Mouse (Mus musculus) CD4-positive helper T cell, adult 2 months (primary cell): ENCODE data around the gene Fhad1.
A peak's percentile ranks its signal among the peaks of the same experiment; 100 is the strongest.

Experiments
- DNase-seq: peaks from one replicate; pipeline ENCODE4 v3.0.0-alpha.2; 2012; ENCODE audit warnings: low read depth, missing footprints, low spot score

Fhad1 gene

GRCm38 (mm10) chr4:141978582-141978981 is 36.3 kb downstream of the Fhad1 start:
- DNase-seq, result no peak

GRCm38 (mm10) chr4:141977346-141977745 is 37.5 kb downstream of the Fhad1 start:
- no peak for DNase-seq

GRCm38 (mm10) chr4:141976163-141976562 is 38.7 kb downstream of the Fhad1 start:
- no peak for DNase-seq

- DNase-seq, result no peak
Measured at GRCm38 (mm10) chr4:141964575-141964974, 50.3 kb downstream of the Fhad1 start.

- no peak for DNase-seq
Measured at GRCm38 (mm10) chr4:141963907-141964306, 51.0 kb downstream of the Fhad1 start.

- DNase-seq, result peak; percentile 59
Measured at GRCm38 (mm10) chr4:141962811-141963685, 51.8 kb downstream of the Fhad1 start.

GRCm38 (mm10) chr4:141960037-141960436 is 54.8 kb downstream of the Fhad1 start:
- DNase-seq, result no peak

- no peak for DNase-seq
Measured at GRCm38 (mm10) chr4:141959615-141960014, 55.3 kb downstream of the Fhad1 start.

- DNase-seq, result no peak
Measured at GRCm38 (mm10) chr4:141958614-141959375, 56.1 kb downstream of the Fhad1 start.

GRCm38 (mm10) chr4:141958188-141958587 is 56.7 kb downstream of the Fhad1 start:
- DNase-seq, result peak; percentile 69

GRCm38 (mm10) chr4:141957740-141958139 is 57.1 kb downstream of the Fhad1 start:
- no peak for DNase-seq

- DNase-seq, result no peak
Measured at GRCm38 (mm10) chr4:141956931-141957330, 58.0 kb downstream of the Fhad1 start.

GRCm38 (mm10) chr4:141954770-141955720 is 59.8 kb downstream of the Fhad1 start:
- no peak for DNase-seq

- DNase-seq, result no peak
Measured at GRCm38 (mm10) chr4:141953859-141954258, 61.0 kb downstream of the Fhad1 start.

GRCm38 (mm10) chr4:141953291-141953690 is 61.6 kb downstream of the Fhad1 start:
- no peak for DNase-seq

- peak; percentile 30 for DNase-seq
Measured at GRCm38 (mm10) chr4:141952824-141953223, 62.1 kb downstream of the Fhad1 start.

- peak; percentile 69 for DNase-seq
Measured at GRCm38 (mm10) chr4:141952114-141952513, 62.8 kb downstream of the Fhad1 start.

- no peak for DNase-seq
Measured at GRCm38 (mm10) chr4:141949436-141949835, 65.4 kb downstream of the Fhad1 start.

- no peak for DNase-seq
Measured at GRCm38 (mm10) chr4:141948822-141949221, 66.1 kb downstream of the Fhad1 start.

- no peak for DNase-seq
Measured at GRCm38 (mm10) chr4:141942403-141942802, 72.5 kb downstream of the Fhad1 start.

GRCm38 (mm10) chr4:141941289-141941688 is 73.6 kb downstream of the Fhad1 start:
- DNase-seq, result no peak
